Mouse (Mus musculus) megakaryocyte progenitor cell, adult 5-6 weeks (primary cell): Measurements from ENCODE around the gene Gimap7. TPM values are rescaled to one million over a fixed set of nuclear protein-coding genes. Genes with fewer than 3 reads are reported as not detected.
"Not testable (repeated sequence)": the region's sequence is repeated elsewhere in the genome, so short reads cannot be mapped to it uniquely, and the experiment has no call there.

Experiments used
- ATAC-seq: replicated peaks from 2 replicates; pipeline ENCODE4 v1.8.0; 2016; ENCODE audit warnings: mild to moderate bottlenecking, moderate TSS enrichment, inconsistent platforms; ENCODE audit not compliant: poor library complexity
- total RNA-seq, 2 experiments: library from RNA; stranded (forward) in 1 of 2; stranded (reverse) in 1 of 2; fragments of 157-497, 149-512 nt in 1 of 2; fragments of 200-1000 nt in 1 of 2; gene quantifications; 2 replicates each; pipeline versions ENCODE4 v1.2.3 to v1.2.4; 2015 to 2017

Gene Gimap7
- total RNA-seq (2015) (0.22 TPM in 1 of 2 replicates, not detected in the other), total RNA-seq (2017) (0.29 and 1.3 TPM in 2 replicates)

GRCm38 (mm10) chr6:48718455-48718854 lies at the start of gene Gimap7, which contains the start of gene Gm28053:
Gimap7 (plus strand) TSS chr6:48718621.
Gm28053 (plus strand) TSS chr6:48718607.
- ATAC-seq: peak; percentile 55

DNA sequence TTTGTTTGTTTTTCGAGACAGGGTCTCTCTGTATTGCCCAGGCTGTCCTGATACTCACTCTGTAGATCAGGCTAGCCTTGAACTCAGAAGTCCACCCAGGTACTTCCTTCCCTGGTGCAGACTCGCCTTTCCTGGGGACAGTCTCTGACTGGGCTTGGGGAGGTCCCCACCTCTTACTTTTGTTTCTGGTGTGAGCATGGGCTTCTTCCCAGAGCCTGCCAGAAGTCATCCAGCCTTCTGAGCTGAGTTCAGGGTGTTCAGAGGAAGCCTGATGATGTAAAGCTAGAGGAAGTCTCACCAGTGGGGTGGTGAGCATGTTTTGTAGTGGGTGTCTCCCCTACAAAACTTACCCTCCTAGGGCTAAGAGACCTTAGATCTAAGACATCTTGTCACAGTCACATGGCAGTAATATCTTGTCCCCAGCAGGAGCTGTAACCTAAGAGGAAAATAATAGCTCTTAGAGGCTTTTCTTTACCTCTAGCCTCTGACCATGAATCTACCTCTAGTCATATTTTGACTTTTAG lies 48.9 kb upstream of the Gimap7 start:
- ATAC-seq: no peak

DNA sequence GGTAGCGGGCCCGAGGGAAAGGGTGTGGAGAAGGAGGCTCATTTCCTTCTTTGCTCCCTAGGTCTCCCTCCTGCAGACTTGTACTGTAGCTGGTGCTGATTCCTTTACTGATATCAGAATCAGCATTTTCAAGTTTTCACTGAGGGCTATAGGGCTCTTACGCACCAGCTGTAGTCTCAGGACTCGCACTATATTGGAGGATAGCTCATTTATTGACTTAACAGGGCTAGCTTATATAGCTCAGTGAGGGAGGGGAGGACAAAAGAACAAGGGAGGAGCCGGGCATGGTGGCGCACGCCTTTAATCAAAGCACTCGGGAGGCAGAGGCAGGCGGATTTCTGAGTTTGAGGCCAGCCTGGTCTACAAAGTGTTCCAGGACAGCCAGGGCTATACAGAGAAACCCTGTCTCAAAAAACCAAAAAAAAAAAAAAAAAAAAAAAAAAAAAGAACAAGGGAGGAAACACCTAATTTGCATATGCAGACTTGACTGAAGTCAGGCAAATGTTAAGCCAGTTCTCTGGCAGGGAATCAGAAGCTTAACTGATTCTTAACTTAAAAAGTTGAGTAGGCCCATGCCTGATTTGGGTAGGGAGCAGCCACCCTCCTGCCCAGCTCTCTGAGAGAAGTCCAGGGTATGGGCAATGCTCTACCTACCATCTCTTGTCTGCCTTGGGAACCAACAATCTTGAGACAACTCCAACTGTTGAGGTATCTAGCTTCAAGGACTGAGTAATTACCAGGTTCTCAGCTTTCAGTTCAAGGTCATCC lies 43.9 kb upstream of the Gimap7 start:
- ATAC-seq: no peak

- ATAC-seq: no peak
Measured at GRCm38 (mm10) chr6:48675400-48675930, 43.0 kb upstream of the Gimap7 start.

GRCm38 (mm10) chr6:48675931-48676859 lies 42.2 kb upstream of the Gimap7 start, which contains the start of gene Gimap9:
Gimap9 (plus strand) TSS chr6:48676129.
- peak; percentile 80 for ATAC-seq

GRCm38 (mm10) chr6:48676860-48677415 lies 41.5 kb upstream of the Gimap7 start:
- no peak for ATAC-seq

- ATAC-seq: no peak
Measured at GRCm38 (mm10) chr6:48677492-48678345, 40.7 kb upstream of the Gimap7 start.

GRCm38 (mm10) chr6:48678391-48678790 lies 40.0 kb upstream of the Gimap7 start:
- ATAC-seq: no peak

DNA sequence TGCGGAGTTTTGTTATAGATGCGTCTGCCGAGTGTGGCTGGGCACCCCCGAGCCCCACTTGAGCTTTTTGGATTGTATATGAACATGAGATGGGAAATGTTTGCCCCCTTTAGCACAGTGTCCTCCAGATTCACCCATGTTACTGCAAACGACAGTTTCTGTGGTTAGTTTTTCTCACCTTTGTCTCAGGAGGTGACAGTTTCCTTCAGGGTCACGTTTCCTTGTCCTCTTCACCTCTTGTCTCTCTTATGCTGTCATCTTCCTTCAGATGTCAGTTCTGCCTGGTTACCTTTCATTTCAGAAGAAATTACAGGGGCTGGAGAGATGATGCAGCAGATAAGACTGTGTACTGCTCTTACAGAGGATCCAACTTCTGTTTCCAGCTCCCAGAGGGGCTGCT lies 38.7 kb upstream of the Gimap7 start:
- ATAC-seq: no peak

DNA sequence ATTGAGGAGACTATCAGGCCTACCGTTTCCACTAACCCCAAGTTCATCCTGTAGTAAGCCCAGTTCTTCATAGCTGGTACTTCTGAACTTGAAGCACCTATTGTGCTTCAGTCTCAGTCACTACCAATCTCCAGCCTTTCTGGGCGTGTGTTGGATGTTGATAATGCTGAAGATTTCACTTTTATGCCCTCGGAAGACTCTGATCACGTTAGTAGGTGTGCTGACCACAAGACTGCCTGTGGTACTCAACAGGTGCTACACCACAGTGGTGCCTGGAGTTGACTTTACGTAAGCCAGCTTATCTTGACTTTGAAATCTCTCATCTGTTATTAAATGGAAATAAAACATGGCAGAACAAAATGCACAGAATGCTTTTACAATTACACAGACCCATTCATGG lies 38.0 kb upstream of the Gimap7 start:
- ATAC-seq: no peak

DNA sequence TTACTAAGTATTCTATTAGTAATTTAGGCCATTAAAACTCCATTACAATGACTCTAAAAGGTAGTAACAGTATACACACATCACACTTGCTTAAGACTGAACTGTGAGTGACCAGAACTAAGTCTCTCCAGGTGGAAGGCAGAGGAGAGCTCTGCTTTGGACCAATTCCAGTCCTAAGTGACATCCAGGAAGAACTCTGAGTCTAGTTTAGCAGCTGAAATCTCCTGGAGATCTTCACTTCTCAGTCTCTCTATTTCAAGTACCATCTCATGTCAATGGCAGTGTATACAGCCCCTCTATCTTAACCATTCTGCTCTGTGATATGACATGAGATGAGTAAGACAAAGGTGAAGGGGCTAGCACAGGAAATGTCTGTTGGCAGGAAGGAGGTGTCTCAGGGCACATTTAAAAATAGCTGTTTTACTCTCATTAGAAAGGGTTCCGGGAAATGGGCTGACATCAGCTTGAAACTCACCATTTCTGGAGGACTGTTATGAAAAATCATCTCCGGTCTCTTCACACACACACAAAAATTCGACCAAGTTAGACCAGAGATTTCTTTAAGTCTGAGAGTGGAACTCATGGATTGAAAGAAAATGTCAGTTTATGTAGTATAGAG lies 36.8 kb upstream of the Gimap7 start:
- ATAC-seq: no peak

DNA sequence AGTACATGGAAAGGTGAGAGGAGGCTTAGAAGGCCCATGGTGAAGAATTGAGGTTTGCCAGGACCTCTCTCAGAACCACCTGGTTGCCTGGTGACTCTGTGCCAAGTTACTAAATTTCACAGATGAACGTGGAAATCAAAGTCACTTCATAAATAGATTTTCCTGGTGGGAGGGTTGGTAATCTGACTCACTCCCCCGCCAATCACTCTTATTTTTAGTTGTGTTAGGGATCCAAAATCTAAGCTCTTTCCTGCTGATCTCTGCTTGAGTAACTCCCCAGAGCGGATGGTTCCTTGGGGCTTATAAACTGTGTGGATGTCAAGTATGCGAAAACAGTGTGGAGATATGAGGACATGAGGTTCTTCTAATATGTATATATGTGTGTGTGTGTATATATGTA lies 36.1 kb upstream of the Gimap7 start:
- ATAC-seq: no peak

GRCm38 (mm10) chr6:48683263-48683821 lies 35.1 kb upstream of the Gimap7 start:
- not testable (repeated sequence) for ATAC-seq

GRCm38 (mm10) chr6:48684319-48684718 lies 34.1 kb upstream of the Gimap7 start, which contains the start of gene Gimap4:
Gimap4 (plus strand) TSS chr6:48684549.
- ATAC-seq: 0 out of 2 replicates have a peak, but pooled peaks have one; percentile 23

DNA sequence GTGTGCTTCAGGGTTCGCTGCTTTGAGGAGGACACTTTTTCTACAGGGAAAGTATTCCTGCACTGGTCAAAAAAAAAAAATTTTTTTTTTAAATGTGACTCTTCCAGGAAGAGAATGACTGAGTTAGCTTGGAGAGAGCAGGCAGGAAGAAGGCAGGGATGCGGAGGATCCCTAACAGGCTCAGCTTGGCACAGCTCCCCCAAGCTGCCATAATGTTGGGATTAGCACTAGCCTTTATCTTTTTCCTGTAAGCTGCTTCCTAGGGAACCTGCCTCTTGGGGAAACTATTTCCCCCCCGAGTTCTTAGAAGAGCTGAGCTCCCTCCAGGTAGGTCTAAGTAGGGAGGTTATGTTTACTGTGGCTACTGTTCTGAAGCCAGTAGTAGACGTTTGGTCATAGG lies 33.6 kb upstream of the Gimap7 start:
- no peak for ATAC-seq

GRCm38 (mm10) chr6:48685251-48685650 lies 33.2 kb upstream of the Gimap7 start:
- no peak for ATAC-seq

DNA sequence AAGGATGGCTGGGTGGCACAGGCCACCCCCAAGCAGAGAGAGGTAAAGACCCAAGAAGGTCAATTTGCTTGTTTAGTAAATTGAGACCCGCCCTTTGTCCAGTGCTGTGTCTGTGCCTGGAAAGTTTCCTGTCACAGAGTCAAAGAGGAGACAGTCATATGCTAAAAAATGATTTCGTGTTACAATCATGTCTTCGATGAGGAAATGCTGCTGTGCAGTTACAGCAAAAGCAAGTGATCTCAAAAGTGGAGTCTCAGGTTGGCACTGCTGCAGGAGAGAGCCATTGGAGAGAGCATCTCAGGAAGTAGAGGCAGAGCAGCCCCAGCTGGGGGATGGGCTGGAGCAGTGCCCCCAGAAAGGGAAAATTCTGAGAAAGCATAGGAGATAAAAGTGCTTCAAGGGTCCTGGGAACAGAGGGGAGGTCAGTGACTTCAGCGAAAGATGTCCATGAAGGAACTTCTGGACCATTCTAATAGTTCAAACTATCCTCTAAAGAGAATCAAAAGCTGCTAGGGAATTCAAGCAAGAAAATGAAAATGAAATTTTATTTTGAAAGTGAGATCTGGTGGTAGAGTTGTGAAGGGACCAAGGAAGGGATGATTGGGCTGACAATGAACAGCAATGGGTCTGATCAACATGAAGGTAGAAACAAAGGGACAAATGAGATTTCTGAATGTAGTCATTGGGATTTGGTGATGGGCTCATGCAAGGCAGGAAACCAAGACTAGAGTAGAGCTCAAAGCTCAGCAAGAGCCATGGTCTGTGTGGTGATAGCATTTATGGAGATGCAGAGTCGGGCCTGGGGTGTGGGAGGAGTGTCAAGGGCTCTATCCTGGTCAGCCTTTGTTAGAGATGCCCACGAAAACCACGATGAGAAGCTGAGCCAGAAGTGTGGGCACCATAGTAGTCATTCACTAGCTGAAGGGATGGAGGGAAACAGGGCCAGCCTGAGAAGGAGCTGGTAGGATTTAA lies 32.4 kb upstream of the Gimap7 start:
- no peak for ATAC-seq

DNA sequence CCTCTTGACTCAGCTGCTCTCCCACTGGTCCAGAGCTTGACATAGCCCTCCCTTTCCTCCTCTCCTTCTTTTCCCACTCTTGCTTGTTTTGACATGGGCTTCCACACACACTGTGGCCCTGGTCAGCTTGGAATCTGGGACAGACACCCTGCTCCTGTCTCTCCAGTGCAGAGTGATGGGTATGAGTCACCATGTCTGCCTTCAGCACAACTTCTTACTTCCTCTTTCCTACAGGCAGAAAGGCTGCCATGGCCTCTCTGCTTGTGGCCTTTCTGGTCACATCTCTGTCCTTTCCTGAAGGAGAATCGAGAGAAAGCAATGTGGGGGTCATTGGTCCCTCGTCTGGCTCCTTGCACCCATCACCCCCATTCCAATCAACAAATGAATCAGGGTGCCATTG lies 31.3 kb upstream of the Gimap7 start:
- ATAC-seq: peak; percentile 95
